Mouse (Mus musculus) CD4-positive helper T cell, adult 2 months (primary cell): Measurements from ENCODE around the gene Cubn.

Experiments
- DNase-seq: peaks from one replicate; pipeline ENCODE4 v3.0.0-alpha.2; 2012; ENCODE audit warnings: low read depth, missing footprints, low spot score

Cubn gene

DNA sequence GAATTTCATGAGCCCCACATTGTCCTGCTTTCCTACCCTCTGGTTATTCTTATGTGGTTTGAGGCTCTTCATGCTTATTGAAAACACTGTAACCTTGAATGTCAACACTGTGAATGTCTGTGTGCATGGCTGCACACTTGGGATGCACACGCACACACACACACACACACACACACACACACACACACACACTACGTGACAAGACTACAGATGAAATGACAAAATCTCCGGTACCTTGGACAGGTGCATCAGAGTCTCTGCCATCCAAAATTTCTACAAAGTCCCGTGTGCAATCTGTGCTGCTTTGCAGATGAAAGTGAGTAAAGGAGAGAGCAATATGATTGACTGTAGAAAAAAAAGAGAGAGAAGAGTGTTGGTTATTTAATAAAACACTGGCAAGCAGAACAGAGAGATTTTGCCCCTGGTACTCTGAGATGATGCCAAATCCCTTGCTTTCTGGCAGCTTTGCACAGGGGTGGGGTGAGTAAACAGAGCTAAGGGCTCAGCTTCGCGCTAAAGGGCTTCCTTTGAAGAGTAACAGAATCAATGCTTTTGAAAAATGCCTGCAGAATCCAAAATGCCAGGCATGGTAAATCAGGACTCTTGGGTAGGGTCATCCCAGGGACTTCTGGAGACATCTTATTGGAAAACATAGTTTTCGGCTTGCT, 133.6 kb downstream of the Cubn start:
- no peak for DNase-seq

DNA sequence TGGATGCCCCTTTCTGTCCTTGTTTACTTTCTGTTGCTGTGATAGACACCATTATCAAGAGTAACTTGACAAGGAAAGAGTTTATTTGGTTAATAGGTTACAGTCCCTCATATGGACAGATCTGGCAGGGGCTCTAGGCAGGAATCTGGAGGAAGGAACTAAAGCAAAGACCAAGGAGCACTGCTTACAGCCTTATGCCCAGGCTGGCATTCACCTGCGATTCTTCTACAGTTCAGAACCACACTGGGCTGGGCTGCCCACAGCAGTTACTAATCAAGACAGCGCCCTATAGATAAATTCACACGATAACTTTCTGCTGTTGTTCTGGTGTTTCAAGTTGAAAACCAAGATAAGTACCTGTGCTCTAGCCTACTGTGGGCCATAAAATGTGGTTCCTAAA, 138.8 kb downstream of the Cubn start:
- DNase-seq: no peak

DNA sequence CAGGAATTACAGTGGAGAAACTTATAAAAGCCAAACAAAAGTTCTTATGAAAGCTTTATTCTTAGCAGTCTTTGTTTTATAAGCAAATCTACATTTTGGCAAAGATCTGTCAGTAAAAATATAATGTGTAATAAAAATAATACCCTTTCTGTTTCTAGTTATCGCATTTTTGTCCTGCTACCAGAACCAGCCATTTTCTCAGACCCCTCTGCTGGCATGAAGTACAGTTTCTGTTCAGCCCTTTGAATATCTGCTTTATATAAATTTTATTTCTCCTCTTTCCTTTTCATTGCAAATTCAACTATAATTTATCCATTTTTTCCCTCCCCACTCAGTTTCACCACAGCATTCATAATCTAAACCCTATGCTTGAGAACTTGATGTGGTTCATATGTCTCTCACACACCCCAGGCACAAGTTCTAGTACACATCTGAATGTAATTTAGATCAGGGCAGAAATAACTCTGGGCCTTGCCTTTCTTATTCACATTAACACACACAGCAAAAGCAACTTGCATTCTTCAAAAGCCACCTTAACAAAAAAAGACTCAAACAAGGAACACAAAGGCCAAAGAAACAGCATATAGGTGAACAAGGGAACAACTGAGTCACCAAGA, 139.4 kb downstream of the Cubn start:
- no peak for DNase-seq

DNA sequence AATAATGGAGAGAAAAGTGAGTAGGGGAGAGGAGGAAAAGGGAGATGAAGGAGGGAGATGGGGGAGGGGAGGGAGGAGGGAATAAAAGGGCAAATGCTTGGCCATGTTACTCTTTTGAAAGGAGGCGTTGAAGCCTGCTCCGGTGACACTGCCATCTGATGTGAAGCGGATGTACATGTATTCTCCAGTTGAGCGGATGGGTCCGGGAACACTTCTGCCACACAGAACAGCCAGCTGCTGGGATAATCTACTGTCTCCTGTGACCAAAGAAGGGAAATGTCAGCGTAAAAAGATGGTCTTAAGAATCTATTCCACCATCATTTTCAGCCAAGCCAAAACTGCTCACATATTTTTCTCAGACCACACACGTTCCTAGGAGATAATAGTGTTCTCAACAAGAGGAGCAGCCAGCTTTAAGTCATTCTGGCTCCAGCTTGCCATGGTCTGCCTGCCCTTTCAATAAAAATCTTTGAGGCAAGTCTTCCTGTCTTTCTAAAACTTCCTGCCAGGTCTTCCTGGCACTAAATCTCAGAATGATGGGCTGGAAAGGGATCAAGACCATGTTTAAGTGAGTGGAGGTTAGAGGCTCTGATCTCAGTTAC, 149.2 kb downstream of the Cubn start:
- DNase-seq: no peak

DNA sequence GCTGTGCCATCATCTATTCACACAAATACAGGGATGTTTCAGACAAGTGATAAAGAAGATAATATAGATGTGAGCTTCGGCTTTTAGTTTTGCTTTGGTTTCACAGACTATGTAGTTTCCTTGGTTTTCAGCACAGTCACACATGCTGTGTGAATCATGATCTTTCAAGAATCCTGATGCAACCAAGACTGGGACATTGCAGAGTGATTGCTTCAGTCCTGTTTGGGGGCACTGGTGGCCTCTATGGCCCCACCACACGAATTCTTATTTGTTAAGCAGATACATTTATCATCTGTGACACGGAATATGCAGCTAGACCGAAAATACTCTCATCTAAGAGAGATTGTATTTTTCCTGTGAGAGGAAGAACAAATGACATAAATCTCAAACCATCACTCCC, 156.2 kb downstream of the Cubn start:
- DNase-seq: no peak

DNA sequence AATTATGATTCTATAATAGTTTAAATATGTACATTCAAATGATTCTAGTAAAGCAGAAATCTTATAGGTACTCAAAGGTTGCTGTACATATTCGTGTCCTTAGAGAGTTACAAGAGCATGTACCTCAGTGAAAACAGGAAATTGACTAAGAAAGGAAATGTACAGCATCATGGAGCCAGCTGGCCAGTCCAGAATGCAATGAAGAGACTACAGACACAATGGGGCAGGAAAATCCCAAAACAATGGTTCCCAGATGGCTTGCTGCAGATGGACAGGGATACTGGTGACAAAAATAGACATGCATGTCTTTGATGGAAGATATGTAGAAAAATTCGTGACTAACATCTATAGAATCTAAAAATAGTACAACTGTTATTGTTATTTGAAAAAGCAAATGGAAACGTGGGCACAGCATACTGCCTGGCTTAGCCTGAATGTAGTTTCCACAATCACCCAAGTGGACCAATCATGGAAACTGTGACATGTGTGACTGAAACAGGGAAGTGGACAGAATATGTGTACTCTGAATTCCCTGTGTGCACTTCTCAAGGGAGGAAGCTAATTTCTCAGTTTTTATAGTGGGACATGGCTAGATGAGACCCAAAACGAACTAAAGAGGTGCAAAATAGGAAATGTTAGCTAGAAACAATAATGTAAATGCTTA, 161.7 kb downstream of the Cubn start:
- DNase-seq: no peak

DNA sequence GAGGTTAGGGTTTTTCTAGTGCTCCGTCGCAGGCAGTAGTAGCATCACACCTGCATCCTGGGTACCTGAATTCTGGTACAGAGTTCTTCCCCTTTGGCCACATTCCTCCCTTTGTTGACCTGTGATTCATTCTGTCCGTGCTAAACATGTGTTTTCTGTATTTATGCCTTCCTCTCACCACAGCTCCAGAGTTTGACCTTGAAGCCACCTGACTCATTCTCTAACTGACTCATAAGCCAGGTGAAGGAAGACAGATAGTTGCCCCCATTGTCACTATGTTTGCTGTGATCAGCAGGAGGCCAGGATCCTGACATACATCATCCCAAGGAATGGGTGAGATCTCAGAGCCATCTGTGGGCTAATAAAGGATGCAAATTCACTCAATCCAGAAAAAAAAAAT, 188.2 kb downstream of the Cubn start:
- DNase-seq: no peak

DNA sequence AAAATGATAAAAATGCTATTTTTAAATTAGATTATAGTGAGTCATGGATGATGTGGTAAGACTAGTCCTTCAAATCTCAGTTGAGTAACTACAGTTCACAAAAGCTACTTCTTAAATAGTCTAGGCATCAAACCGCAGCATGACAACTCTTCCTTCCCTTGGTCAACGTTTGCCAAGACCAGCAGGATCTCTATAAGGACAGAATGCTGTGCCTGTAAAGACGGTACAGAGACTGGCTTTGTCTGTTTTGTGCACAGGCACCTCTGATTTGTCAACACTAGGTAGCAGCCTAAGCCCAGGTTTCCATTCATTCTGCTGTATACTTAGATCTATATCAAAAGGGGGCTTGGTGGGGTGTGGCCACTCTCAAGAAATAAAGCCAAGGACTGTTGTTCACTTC, 192.6 kb downstream of the Cubn start:
- DNase-seq: peak; percentile 22

DNA sequence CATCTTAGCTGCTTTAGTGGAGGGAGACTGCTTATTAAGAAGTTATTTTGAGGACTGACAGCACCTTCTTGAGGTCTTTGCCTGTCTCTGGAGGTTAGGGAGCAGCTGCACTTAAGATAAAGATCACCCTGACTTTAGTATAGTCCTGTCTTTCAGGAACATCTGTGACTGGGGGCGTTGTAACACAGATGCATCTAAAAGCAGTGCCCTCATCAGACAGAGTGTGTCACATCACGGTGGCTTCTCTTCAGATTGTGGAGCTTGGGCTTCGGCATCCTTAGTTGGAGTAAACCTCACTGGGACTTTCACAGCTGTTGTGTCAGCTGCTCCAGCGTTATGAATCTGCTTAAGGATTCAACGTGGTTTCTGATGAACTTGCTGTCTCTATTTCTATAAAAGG, 193.9 kb downstream of the Cubn start:
- DNase-seq: no peak

DNA sequence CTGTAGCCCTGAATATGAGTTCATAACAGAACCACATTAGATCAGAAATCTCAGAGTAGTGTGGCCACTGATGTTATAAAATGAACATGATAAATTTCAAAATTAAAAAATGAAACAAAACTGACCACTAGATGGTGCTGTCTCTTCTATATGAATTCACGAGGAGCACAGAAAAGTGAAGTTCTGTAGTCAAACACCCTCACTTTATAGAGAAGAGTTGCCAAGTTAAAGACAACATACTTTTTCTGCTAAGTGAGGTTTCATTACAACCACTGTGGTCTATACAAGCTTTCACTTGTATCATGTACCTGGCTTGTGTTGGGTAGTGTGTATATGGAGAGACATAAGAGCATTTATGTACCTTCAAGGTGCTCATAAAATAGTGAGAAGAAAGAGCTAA, 201.0 kb downstream of the Cubn start:
- DNase-seq: peak; percentile 62

DNA sequence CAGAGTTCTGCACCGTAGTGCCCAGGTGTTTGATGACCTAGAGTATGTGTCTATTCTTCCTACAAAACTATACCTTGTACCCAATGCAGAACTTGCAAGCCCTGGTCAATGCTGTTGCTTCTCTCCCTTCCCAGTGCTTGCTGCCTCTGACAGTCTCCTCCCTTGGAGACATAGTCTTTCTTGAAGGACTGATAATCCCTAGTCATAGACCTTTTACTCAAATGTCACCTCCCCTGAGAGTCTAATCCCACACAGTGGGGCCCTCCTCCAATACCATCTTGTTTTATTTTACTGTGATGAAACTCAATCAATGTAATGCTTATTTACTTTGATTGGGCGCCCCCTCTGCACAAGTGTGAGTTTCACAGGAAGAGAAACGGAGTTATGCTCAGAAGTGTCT, 201.5 kb downstream of the Cubn start:
- DNase-seq: no peak

DNA sequence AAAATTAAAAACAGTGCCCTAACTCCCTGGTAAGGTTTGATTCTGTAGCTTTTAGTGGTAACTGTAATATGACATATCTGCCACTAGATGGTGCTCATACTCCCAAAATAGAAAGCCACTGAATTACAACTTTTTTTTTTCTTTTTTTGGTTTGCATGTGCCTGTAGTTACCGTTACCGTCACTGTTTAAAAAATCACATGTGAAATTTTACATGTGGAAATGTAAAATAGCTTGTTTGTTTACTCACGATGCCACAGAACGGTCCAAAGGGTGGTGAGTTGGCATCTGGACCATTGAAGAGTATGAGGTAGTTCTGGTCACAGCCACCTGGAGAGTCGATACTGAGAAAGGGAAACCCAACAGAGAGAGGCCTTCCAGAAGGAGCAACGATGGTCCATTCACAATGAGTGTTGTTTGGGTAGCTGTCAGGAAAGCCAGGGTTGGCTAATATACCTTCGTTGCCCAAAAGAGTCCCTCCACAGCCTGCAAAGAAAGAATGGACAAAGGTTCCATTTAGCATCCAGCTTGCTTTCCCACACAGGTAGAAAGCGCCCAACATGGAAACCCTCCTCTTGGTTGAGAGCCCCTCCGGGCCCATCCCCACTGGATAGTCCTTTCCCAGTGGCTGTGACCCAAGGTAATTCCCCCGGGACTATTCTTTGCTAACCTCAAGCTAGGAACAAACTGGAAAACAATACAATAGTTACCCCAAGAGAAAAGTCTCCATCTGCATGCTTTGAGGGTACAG, 213.3 kb downstream of the Cubn start:
- DNase-seq: peak; percentile 28

DNA sequence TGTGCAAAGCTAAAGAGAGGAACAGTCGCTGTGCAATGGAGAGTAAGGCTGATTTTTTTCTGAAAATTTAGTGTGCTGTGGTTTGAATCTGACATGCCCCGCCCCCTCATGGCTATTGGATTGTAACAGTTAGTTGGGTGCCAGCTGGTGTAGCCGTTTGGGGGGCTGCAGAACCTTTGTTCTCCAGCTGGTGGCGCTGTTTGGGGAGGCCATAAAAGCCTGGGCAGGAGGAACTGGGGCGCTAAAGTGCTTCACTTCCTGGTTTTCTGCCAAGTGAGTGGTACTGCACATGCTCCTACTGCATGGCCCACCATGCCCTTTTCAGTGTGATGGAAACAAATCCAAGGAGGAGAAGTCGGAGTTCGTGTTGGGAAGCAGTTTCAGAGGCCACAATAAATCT, 215.7 kb downstream of the Cubn start:
- DNase-seq: peak; percentile 28

DNA sequence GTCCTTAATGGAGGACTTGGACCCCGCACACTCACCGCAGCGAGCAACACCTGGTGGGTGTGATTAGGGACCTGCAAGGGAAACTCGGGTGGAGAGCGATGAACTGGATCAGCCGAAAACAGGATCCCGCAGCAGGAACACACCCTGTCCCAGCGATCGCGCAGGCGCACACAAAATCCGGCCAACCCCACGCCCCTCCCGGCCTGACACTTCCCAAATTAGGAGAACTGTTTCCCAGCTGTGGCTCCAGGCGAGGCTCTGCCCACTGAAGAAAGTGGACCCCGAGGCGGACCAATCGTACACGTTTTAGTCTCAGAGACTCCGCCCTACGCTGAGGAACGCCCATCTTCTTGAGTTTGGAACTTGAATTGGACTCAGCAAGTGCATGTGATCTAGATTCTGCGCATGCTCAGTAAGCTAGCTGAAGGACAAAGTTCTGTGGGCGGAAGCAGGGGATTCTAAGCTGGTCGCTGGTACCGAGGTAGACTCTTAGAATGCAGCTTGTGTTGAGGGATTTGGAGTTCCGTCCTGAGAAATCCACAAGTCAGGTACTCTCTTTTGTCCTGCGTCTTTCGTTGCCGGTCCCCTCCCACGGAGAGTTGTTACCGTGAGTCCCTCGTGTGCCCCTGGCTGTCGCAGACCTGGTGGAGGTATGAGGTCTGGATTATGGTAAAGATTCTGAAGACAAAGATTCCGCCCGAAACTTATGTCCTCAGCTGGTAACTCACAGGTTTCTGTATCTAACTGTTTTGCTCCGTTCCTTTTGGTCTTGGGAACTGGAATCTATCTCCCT, 220.3 kb downstream of the Cubn start, which contains the start of gene Rsu1:
Rsu1 (minus strand) TSS at position 251 of the 793 bp plus-strand sequence.
- DNase-seq: peak; percentile 96

DNA sequence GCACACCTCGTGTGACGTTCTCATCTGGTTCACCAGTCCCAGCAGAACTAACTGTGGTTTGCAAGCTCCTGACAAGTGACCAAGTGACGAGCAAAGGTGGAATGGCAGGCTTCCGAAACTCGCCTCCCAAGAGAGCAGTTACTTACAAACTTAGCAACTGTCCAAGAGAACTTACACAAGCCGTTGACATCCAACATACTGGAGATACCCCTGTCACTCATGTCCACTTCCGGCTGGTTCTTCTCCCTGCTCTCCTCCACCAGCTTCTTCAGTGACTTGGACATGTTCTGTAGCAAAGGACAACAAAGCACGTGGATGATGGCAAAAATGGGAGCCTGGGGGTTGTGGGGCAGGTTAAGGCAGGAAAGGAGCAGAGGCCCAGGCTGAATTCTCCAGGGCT, 220.9 kb downstream of the Cubn start:
- no peak for DNase-seq

DNA sequence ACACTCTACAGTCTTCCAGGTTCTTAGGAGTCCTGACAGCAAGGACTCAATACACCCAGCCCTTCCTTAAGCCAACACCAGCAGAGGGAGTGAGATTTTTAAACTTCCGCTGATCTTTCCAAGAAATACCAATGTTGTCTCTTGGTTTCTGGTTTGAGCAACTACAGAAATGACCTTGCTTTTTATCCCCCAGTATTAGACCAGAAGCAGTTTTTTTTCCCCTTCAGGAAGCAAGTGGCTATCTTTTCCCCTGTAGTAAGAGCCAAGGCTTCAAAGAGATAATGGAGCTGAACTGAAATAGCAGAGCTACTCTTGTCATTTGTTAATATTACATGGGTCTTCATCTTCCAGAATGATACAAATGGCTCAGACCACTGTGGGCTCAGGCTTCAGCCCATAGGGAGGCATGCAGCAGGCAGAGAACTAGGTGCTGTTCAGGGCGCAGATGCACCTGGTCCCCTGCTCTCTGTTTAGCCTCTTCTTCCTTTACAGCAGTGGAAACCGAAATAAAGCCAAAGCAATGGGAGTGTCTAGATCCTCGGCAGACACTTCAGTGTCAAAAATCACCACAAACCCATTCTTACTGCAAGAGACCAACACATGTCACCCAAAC, 222.8 kb downstream of the Cubn start:
- DNase-seq: no peak

DNA sequence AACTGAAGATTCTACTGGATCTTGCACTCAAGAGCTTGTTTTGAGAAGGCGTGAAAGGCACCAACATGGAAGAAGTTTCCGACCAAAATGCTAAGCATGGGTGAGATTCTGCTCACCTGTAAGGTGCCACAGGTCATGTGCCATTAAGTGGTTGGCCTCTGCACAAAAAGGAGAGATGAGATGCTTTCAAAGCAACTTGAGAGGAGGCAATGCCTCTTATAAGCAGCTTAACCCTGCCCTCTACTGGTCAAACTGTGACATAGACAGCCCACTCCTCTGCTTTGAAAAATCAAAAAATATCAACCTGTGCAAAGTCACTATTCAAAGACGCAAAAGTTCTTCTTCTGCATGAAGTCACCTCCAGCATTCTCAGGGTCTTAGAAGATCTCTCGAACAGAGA, 226.7 kb downstream of the Cubn start:
- peak; percentile 52 for DNase-seq

DNA sequence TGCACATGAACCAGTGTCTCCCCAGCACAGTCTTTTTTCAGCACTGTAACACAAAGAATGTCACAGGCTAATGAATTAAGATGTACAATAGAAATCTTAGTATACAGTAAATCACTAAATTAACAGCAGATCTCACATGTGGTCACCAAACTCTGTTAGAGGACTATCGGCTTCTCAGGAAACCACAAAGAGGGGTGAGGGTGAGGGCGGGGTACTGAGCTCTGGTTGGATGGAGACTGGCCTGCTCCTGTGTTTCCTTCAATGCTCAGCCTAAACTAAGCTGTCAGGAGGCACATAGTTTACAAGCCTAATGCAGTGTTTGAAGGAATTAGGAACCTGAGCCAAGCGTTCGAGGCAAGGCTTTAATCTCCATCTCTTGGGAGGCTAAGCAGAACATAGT, 228.5 kb downstream of the Cubn start:
- DNase-seq: no peak

DNA sequence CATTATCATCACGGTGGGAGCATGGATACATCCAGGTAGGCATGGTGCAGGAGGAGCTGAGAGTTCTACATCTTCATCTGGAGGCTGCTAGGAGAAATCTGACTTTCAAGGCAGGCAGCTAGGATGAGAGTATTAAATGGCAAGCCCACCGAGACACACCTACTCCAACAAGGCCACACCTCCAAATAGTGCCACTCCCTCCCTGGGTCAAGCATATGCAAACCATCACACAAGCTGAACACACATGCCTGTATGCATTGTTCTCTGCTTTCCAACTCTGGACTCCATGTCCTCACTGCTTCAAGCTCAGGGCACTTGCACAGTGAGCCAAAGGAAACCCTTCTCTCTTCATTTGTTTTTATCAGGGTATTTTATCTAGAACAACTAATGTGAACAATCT, 233.0 kb downstream of the Cubn start:
- DNase-seq: no peak

DNA sequence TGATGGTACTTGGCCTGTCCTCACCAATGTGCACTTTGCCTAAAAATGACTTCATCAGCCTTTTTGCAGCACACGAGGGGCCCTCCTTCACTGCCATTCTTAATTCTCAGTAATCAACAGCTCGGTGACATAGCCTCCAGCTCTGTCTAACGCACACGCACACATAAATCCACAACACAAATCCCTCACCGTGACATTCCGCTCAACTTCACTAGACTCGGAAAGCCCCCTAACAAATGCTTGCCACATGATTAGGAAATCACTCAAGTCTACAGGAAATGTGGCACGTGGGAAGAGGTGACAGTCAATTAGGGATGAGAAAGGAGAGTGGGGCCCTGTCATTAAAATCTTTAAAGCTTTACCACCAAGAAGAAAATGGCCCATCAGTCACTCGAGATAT, 250.9 kb downstream of the Cubn start:
- DNase-seq: no peak
